Mouse (Mus musculus): ENCODE data around the gene Rai14. TPM values are rescaled to one million over a fixed set of nuclear protein-coding genes. Genes with fewer than 3 reads are reported as not detected.

Rai14 gene
- polyA plus RNA-seq, 1 experiment from 2014 or later = 4.3 TPM

DNA sequence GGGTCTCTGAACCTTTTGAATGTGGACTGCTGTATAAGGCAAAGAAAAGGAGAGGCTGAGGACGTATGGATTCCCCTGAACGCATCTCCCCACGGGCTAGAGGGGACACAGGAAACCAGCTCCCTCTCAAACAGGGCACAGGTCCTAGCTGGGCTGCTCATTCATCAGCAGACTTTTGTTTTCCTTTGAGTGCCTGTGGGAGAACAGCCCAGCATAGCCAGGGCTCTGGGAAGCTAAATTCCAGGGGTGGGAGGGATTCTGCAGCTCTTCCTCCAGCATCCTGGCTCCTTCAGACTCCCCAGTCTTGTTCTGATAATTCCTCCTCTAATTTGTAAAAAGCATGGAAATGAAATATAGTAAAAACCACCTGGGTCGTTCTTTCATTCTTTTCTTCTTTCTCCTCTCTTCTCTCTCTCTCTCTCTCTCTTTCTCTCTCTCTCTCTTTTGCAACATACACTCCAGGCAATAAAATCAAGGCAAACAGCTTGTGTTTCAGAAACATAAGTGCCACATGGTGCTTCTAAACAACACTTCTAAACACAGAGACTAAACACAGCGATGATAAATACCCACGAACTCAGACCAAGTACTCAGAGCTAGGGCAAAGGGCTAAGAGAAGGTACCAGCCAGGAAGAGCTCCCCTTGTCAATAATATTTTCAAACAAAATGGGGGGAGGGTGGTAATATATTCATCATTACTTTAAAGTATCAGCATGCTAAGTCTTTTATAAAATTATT is 65.9 kb downstream of the Rai14 start:
- ATAC-seq (ENCODE audit: low read depth) = no peak
- peaks cover 16% of the 10 kb centered on the region for H3K4me1 ChIP-seq (replicated peaks)
- H3K4me3 ChIP-seq (replicated peaks) = no peak overlapping the region
- no peaks in the 10 kb centered on the region for H3K27me3 ChIP-seq
- no peak overlapping the region for H3K9ac ChIP-seq
- no peak for DNase-seq
- H3K4me2 ChIP-seq = no peak overlapping the region
- no peaks in the 10 kb centered on the region for H3K36me3 ChIP-seq
- WGBS (ENCODE audit: insufficient replicate concordance) = 39% methylated on average over 6 of the region's 6 CpGs
- H3K9me3 ChIP-seq (replicated peaks) = no peaks in the 10 kb centered on the region
- H3K27ac ChIP-seq = no peak overlapping the region

DNA sequence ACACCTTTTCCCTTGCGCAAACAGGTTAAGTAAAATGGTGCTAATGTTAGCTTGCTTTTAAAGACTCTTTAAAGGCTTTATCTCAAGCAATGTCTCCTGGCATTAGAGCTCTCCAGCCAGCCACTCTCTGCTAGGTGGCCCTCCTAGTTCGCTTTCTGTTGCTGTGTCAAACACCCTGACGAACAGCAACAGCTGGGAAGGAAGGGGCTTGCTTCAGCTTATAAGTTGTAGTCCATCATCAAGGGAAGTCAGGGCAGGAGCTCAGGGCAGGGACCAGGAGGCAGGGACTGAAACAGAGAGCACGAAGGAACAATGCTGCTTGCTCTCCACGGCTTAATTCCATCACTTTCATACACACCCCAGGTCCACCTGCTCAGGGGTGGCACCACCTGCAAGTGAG is 68.1 kb downstream of the Rai14 start:
- Histone ChIP-seq H3K27me3 (no peaks in the 10 kb centered on the region), H3K4me1 (replicated peaks) (peaks cover 22% of the 10 kb centered on the region), H3K4me2 (no peak overlapping the region), H3K4me3 (replicated peaks) (no peak overlapping the region), H3K27ac (no peak overlapping the region), H3K36me3 (no peaks in the 10 kb centered on the region), H3K9ac (no peak overlapping the region), H3K9me3 (replicated peaks) (no peaks in the 10 kb centered on the region)
- 68% methylated on average over 5 of the region's 5 CpGs for WGBS (ENCODE audit: insufficient replicate concordance)
- DNase-seq (no peak), ATAC-seq (ENCODE audit: low read depth) (no peak)

DNA sequence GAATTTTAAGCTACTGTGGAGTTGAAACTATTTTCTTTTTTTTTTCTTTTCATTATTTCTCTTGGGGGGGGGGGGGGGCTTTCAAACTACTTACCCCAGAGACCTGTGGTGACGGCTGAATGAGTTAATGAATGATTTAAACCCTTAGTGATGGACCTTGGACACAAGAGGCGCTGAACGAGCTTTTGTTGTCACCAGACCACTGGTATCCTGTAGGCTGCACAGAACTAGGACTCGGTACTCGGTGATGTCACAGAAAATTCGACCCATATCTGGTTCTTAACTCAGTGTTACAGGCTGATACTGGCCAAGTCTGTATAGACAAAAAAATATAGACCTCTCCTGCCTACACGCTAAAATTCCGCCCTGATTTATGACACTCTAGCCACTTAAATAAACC is 69.3 kb downstream of the Rai14 start:
- H3K4me1 ChIP-seq (replicated peaks) = peaks cover 22% of the 10 kb centered on the region
- no peak overlapping the region for H3K4me2 ChIP-seq
- H3K27ac ChIP-seq = no peak overlapping the region
- no peaks in the 10 kb centered on the region for H3K27me3 ChIP-seq
- H3K4me3 ChIP-seq (replicated peaks) = no peak overlapping the region
- 63% methylated on average over 8 of the region's 8 CpGs for WGBS (ENCODE audit: insufficient replicate concordance)
- H3K36me3 ChIP-seq = no peaks in the 10 kb centered on the region
- ATAC-seq (ENCODE audit: low read depth) (peak; percentile 15; the same call in 1 of the 2 replicates), DNase-seq (no peak)
- H3K9ac ChIP-seq = no peak overlapping the region
- H3K9me3 ChIP-seq (replicated peaks) = no peaks in the 10 kb centered on the region

DNA sequence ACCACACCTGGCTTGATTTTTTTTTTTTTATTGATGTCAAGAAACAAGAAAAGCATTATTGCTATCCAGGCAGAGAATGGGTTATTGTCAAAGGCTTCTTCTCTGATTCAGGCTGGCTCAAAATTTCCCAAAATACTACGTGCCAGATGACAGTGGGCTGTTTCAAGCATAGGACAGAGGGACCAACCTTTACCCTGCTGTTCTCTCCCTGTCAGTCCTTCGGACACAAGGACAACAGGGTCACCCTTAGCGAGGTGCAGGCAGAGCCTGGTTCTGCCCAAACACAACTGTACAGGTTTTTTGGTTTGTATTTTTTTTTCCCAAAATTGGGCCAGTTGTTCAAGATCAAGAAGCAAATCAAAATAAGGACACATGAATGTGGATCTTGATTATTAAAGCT is 70.6 kb downstream of the Rai14 start:
- H3K27ac ChIP-seq = no peak overlapping the region
- 61% methylated on average over 3 of the region's 3 CpGs for WGBS (ENCODE audit: insufficient replicate concordance)
- no peak for ATAC-seq (ENCODE audit: low read depth)
- no peaks in the 10 kb centered on the region for H3K27me3 ChIP-seq
- no peaks in the 10 kb centered on the region for H3K9me3 ChIP-seq (replicated peaks)
- H3K9ac ChIP-seq = no peak overlapping the region
- no peak overlapping the region for H3K4me3 ChIP-seq (replicated peaks)
- H3K4me2 ChIP-seq = no peak overlapping the region
- H3K4me1 ChIP-seq (replicated peaks) = peaks cover 19% of the 10 kb centered on the region
- no peak for DNase-seq
- no peaks in the 10 kb centered on the region for H3K36me3 ChIP-seq

DNA sequence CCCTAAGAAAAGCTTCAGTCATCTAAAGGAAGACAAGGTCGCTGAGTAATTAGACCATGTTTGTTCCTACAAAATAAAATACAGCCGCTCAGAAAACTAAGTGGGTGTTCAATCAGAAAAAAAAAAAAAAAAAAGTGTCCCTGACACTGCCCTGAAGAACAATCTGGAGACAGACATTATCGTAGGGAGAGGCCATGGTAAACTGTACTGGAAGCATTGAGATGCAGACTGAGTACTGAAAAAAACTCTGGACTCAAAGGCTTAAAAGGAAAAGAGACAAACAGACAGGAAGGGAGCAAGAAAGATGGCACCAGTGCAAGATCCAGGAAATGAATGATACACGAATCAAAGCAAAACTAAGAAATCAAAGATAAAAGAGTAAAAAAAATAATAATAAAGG is 71.2 kb downstream of the Rai14 start:
- no peaks in the 10 kb centered on the region for H3K36me3 ChIP-seq
- no peak overlapping the region for H3K4me3 ChIP-seq (replicated peaks)
- no peaks in the 10 kb centered on the region for H3K9me3 ChIP-seq (replicated peaks)
- no peak overlapping the region for H3K27ac ChIP-seq
- ATAC-seq (ENCODE audit: low read depth) (no peak), DNase-seq (no peak)
- 54% methylated on average over 4 of the region's 4 CpGs for WGBS (ENCODE audit: insufficient replicate concordance)
- no peak overlapping the region for H3K9ac ChIP-seq
- no peaks in the 10 kb centered on the region for H3K27me3 ChIP-seq
- peaks cover 16% of the 10 kb centered on the region for H3K4me1 ChIP-seq (replicated peaks)
- no peak overlapping the region for H3K4me2 ChIP-seq

DNA sequence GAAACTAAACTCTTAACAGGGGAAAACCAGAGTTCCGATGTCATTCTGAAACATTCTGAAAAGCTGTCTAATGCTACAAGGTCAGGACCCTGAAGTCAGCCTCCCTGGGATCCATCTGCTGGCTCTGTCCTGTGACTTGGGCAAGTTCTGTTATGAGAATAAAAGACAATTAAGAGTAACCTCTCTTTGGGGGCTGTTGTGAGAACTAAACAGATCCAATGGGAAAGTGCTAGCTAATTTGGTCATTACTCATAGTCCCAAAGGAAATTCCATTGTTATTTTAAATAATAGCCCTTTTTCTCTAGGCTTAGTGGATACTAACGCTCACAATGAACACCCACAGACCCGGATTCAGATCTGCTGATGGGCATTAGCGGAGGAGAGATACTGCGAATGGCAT is 72.0 kb downstream of the Rai14 start:
- no peaks in the 10 kb centered on the region for H3K36me3 ChIP-seq
- H3K9me3 ChIP-seq (replicated peaks) = no peaks in the 10 kb centered on the region
- no peak overlapping the region for H3K9ac ChIP-seq
- WGBS (ENCODE audit: insufficient replicate concordance) = 76% methylated on average over 5 of the region's 5 CpGs
- no peaks in the 10 kb centered on the region for H3K27me3 ChIP-seq
- ATAC-seq (ENCODE audit: low read depth) = no peak
- H3K27ac ChIP-seq = no peak overlapping the region
- no peak for DNase-seq
- H3K4me1 ChIP-seq (replicated peaks) = peaks cover 12% of the 10 kb centered on the region; the same call in 1 of the 2 replicates
- no peak overlapping the region for H3K4me2 ChIP-seq
- no peak overlapping the region for H3K4me3 ChIP-seq (replicated peaks)

DNA sequence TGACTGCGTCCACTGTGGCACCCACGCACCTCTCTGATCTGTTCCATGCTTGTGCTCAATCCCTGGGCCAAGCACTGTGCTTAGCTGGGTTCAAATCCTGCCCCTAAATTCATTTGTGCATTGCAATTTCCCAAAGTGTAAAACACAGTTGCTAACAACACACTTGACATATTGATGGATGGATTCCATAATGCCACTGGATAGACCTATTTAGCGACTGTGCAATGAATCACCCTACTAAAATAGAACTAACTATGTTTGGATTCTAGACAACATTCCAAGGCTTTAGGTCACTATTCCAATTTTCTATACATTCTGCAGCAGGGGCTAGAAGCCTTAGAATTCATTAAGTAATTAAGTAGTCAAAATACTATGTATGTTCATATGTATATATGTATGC is 73.7 kb downstream of the Rai14 start:
- Histone ChIP-seq H3K36me3 (no peaks in the 10 kb centered on the region), H3K27me3 (no peaks in the 10 kb centered on the region), H3K27ac (no peak overlapping the region), H3K4me1 (replicated peaks) (0 out of 2 replicates have a peak, but pooled peaks cover 10% of the 10 kb centered on the region), H3K4me3 (replicated peaks) (no peak overlapping the region), H3K9ac (no peak overlapping the region), H3K9me3 (replicated peaks) (no peaks in the 10 kb centered on the region), H3K4me2 (no peak overlapping the region)
- ATAC-seq (ENCODE audit: low read depth) (no peak), DNase-seq (no peak)
- 79% methylated on average over 3 of the region's 3 CpGs for WGBS (ENCODE audit: insufficient replicate concordance)

DNA sequence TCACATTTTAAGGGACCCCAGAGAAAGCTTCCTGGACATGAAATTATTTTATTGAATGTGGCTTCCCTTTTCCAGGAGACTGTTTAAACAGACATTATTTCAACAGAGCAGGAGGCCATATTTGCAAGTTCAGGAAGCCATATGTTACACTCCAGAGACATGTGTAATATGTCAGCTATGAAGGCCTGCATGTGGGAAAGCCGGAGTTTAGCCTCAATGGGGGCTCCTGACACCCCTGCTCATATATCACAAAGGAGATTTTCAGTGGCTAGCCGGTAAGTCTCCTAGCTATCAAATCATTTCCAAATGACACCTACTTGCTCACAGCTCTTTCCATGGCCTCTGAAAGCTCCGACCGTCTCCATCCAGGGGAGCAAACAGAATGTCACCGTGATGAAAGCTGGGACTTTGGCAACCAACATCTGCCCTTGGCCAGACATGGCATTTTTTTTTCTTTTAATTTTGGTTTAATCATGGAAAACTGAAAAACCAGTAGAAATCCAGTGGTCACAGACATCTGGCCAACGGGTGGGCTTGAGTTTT is 77.1 kb downstream of the Rai14 start:
- Histone ChIP-seq H3K4me2 (no peak overlapping the region), H3K27ac (no peak overlapping the region), H3K9me3 (replicated peaks) (no peaks in the 10 kb centered on the region), H3K36me3 (no peaks in the 10 kb centered on the region), H3K4me3 (replicated peaks) (no peak overlapping the region), H3K27me3 (no peaks in the 10 kb centered on the region), H3K4me1 (replicated peaks) (peaks cover 18% of the 10 kb centered on the region), H3K9ac (no peak overlapping the region)
- ATAC-seq (ENCODE audit: low read depth) = no peak
- no peak for DNase-seq
- 64% methylated on average over 6 of the region's 6 CpGs for WGBS (ENCODE audit: insufficient replicate concordance)

DNA sequence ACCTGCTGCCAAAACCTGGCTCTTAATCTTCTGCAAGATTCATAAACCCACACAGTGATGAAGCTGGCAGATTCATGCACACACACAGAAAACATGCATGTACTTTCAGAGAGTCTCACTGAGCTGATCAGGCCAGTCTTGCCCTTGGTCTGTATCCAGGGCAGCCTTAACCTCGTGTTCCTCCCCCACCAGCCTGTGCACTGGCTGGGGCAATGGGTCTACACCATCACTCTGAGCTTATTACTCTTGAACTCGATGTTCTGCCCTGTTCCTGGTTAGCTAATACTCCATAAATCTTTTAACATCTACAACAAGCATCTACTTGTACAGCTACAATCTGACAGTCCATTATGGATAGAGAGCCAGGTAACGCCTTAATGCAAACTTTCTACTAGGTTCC is 77.6 kb downstream of the Rai14 start:
- DNase-seq (no peak), ATAC-seq (ENCODE audit: low read depth) (no peak)
- Histone ChIP-seq H3K4me1 (replicated peaks) (peaks cover 20% of the 10 kb centered on the region), H3K9ac (no peak overlapping the region), H3K36me3 (peaks cover 4% of the 10 kb centered on the region; the same call in 1 of the 2 replicates), H3K27me3 (no peaks in the 10 kb centered on the region), H3K4me3 (replicated peaks) (no peak overlapping the region), H3K27ac (no peak overlapping the region), H3K4me2 (no peak overlapping the region), H3K9me3 (replicated peaks) (no peaks in the 10 kb centered on the region)
- WGBS (ENCODE audit: insufficient replicate concordance) = 64% methylated on average over 3 of the region's 3 CpGs

DNA sequence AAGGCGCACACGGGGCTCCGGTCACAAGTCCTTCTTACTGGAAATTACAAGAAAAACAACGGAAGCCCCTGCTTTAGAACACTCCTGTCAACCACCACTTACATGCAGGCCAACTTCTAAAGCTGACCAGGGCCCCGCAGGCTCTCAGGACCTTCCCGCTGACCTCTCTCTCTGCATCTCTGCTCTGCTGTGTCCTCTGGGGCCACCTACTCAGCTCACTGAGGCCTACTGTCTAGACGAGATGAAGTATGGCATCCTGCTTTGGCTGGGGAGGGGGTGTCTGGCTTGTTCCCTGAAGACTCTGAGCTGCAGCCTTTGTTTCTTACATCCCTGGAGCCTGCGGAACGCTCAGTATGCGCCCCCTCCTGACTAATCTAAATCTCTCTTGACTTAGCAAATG is 79.3 kb downstream of the Rai14 start:
- Histone ChIP-seq H3K27ac (no peak overlapping the region), H3K4me2 (no peak overlapping the region), H3K36me3 (peaks cover 7% of the 10 kb centered on the region; the same call in 1 of the 2 replicates), H3K27me3 (no peaks in the 10 kb centered on the region), H3K4me1 (replicated peaks) (peaks cover 16% of the 10 kb centered on the region), H3K9me3 (replicated peaks) (no peaks in the 10 kb centered on the region), H3K9ac (no peak overlapping the region), H3K4me3 (replicated peaks) (no peak overlapping the region)
- 0 out of 2 replicates have a peak, but pooled peaks have one; percentile 16 for ATAC-seq (ENCODE audit: low read depth)
- 73% methylated on average over 10 of the region's 10 CpGs for WGBS (ENCODE audit: insufficient replicate concordance)
- no peak for DNase-seq

DNA sequence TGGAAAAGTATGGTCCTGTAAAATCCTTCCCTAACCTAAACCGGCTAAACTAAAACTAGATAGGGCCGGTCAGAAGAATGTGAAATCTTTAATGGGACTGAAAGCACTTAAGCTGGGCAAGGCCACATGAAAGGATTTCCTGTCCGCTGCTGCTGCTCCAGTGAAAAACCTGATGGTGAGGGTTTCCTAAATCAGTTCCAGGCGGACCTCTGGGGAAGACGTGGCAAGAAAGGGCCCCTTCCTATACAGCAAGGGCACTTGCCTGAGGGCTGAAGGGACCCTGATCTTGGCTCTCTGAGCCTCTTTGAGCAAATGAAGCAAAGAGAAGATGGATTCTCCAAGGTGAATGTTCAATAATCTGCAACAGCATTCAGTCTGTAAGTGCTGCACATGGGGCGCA is 80.2 kb downstream of the Rai14 start:
- Histone ChIP-seq H3K4me1 (replicated peaks) (peaks cover 16% of the 10 kb centered on the region), H3K4me2 (no peak overlapping the region), H3K9ac (no peak overlapping the region), H3K36me3 (peaks cover 7% of the 10 kb centered on the region; the same call in 1 of the 2 replicates), H3K27me3 (no peaks in the 10 kb centered on the region), H3K27ac (peak overlapping the region; percentile 55; the same call in 1 of the 2 replicates), H3K9me3 (replicated peaks) (no peaks in the 10 kb centered on the region), H3K4me3 (replicated peaks) (no peak overlapping the region)
- no peak for ATAC-seq (ENCODE audit: low read depth)
- no peak for DNase-seq
- WGBS (ENCODE audit: insufficient replicate concordance) = 62% methylated on average over 6 of the region's 6 CpGs

DNA sequence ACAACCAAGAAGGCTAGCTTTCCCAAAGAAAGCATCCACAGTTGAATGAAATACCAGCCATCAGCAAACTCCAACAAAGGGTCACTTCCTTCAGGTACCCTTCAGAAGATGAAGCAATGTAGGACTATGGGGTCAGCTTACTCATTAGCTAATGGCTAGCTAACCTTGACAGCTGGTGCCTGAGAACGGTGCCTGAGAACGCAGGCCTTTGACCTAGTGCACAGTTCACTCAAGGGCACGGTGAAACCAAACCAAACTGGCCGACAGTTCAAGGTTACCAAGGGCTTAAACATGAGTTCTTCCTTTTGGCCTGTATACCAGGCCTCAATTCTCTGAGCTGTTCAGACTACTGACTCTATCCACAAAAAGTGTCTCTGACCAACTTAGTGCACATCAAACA is 81.0 kb downstream of the Rai14 start:
- no peak overlapping the region for H3K4me2 ChIP-seq
- no peak overlapping the region for H3K9ac ChIP-seq
- DNase-seq = no peak
- peak; percentile 72 for ATAC-seq (ENCODE audit: low read depth)
- H3K4me1 ChIP-seq (replicated peaks) = peaks cover 21% of the 10 kb centered on the region
- WGBS (ENCODE audit: insufficient replicate concordance) = 74% methylated on average over 4 of the region's 4 CpGs
- peak overlapping the region; percentile 52; the same call in 1 of the 2 replicates for H3K27ac ChIP-seq
- H3K4me3 ChIP-seq (replicated peaks) = no peak overlapping the region
- H3K36me3 ChIP-seq = peaks cover 7% of the 10 kb centered on the region; the same call in 1 of the 2 replicates
- H3K9me3 ChIP-seq (replicated peaks) = no peaks in the 10 kb centered on the region
- H3K27me3 ChIP-seq = no peaks in the 10 kb centered on the region

All from liver, embryonic 13.5 days (tissue).